Mouse (Mus musculus) intestine, embryonic 16.5 days (tissue): Measurements from ENCODE around the gene Smarcd1. TPM values are rescaled to one million over a fixed set of nuclear protein-coding genes. Genes with fewer than 3 reads are reported as not detected.
A peak's percentile ranks its signal among the peaks of the same experiment; 100 is the strongest.
"Not testable (repeated sequence)": the region's sequence is repeated elsewhere in the genome, so short reads cannot be mapped to it uniquely, and the experiment has no call there.

Experiments used
- ATAC-seq: fragments of 200-750 bp; cut with Nextera tagmentation; 2 replicates; pipeline ENCODE4 v1.8.0; 2017; ENCODE audit warnings: moderate TSS enrichment, moderate library complexity
- H3K27ac ChIP-seq: fragments of 300-500 bp; sonication (generic); 2 replicates; pipeline ENCODE4 v1.5.1; 2014; ENCODE audit warnings: mild to moderate bottlenecking, low read length
- H3K27me3 ChIP-seq: fragments of 300-500 bp; sonication (generic); replicated peaks from 2 replicates; pipeline ENCODE4 v1.6.1; 2014; ENCODE audit warnings: low read length, control low read depth, mixed read lengths; ENCODE audit not compliant: control insufficient read depth, insufficient read depth
- H3K36me3 ChIP-seq: fragments of 300-500 bp; sonication (generic); 2 replicates; pipeline ENCODE4 v1.6.1; 2014; ENCODE audit warnings: low read length, control low read depth; ENCODE audit not compliant: control insufficient read depth, insufficient read depth
- H3K4me1 ChIP-seq: fragments of 300-500 bp; sonication (generic); 2 replicates; pipeline ENCODE4 v1.6.1; 2014; ENCODE audit warnings: low read length, control low read depth, mixed read lengths; ENCODE audit not compliant: control insufficient read depth, insufficient read depth
- H3K4me2 ChIP-seq: fragments of 300-500 bp; sonication (generic); 2 replicates; pipeline ENCODE4 v1.6.1; 2014; ENCODE audit warnings: low read depth, low read length, control low read depth
- H3K4me3 ChIP-seq: fragments of 300-500 bp; sonication (generic); 2 replicates; pipeline ENCODE4 v1.5.1; 2014; ENCODE audit warnings: mild to moderate bottlenecking, low read length
- H3K9ac ChIP-seq: fragments of 300-500 bp; sonication (generic); 2 replicates; pipeline ENCODE4 v1.6.1; 2014; ENCODE audit warnings: low read depth, low read length
- H3K9me3 ChIP-seq: fragments of 300-500 bp; sonication (generic); 2 replicates; pipeline ENCODE4 v1.6.1; 2016; ENCODE audit warnings: low read length, control low read depth; ENCODE audit not compliant: control insufficient read depth
- WGBS: fragments of 180-500 bp; shearing (Covaris S2); extraction: QIAGEN DNeasy Blood & Tissue Kit; methylation state at CpG from one replicate; pipeline ENCODE4 v1.1.7; 2014; 5-methylcytosine and 5-hydroxymethylcytosine counted together
- polyA plus RNA-seq: library from polyadenylated mRNA; unstranded; fragments of >200 nt; fragmentation: Nextera tagmentation; extraction: Ambion mirVana; gene quantifications from 2 replicates; pipeline ENCODE4 v1.2.1, GENCODE M21; 2015

The Smarcd1 gene
- polyA plus RNA-seq, 1 experiment from 2014 or later: 19.3 TPM

GRCm38 (mm10) chr15:99699715-99700114 is 2.2 kb upstream of the Smarcd1 start:
- Histone ChIP-seq H3K9me3 (no peaks in the 10 kb centered on the region), H3K4me2 (peak overlapping the region; percentile 25; the same call in 1 of the 2 replicates), H3K4me3 (no peak overlapping the region), H3K36me3 (0 out of 2 replicates have a peak, but pooled peaks cover 2% of the 10 kb centered on the region), H3K27ac (peak overlapping the region; percentile 94), H3K9ac (no peak overlapping the region; the same call in 1 of the 2 replicates), H3K4me1 (peaks cover 38% of the 10 kb centered on the region), H3K27me3 (0 out of 2 replicates have a peak, but pooled peaks cover 7% of the 10 kb centered on the region)
- WGBS: 74% methylated on average over 10 of the region's 10 CpGs
- no peak for ATAC-seq

- WGBS: 69% methylated on average over 18 of the region's 18 CpGs
- H3K27ac ChIP-seq: peak overlapping the region; percentile 94
Measured at GRCm38 (mm10) chr15:99700219-99701106, 1.5 kb upstream of the Smarcd1 start.

GRCm38 (mm10) chr15:99701640-99701998 is 310 bp upstream of the Smarcd1 start:
- H3K4me2 ChIP-seq: peak overlapping the region; percentile 51
- 39% methylated on average over 16 of the region's 16 CpGs for WGBS
- H3K27ac ChIP-seq: peak overlapping the region; percentile 94
- not testable (repeated sequence) for H3K9me3 ChIP-seq, H3K27me3 ChIP-seq, ATAC-seq, H3K36me3 ChIP-seq
- peak overlapping the region; percentile 98 for H3K9ac ChIP-seq
- H3K4me3 ChIP-seq: peak overlapping the region; percentile 86
- peaks cover 41% of the 10 kb centered on the region for H3K4me1 ChIP-seq

More at GRCm38 (mm10) chr15:99700219-99701106, 1.5 kb upstream of the Smarcd1 start:
- peak overlapping the region; percentile 98 for H3K9ac ChIP-seq
- no peaks in the 10 kb centered on the region for H3K9me3 ChIP-seq
- H3K27me3 ChIP-seq: 0 out of 2 replicates have a peak, but pooled peaks cover 7% of the 10 kb centered on the region
- H3K4me1 ChIP-seq: peaks cover 41% of the 10 kb centered on the region
- 0 out of 2 replicates have a peak, but pooled peaks cover 2% of the 10 kb centered on the region for H3K36me3 ChIP-seq
- peak overlapping the region; percentile 86 for H3K4me3 ChIP-seq
- peak overlapping the region; percentile 51 for H3K4me2 ChIP-seq
- peak; percentile 85 for ATAC-seq

DNA sequence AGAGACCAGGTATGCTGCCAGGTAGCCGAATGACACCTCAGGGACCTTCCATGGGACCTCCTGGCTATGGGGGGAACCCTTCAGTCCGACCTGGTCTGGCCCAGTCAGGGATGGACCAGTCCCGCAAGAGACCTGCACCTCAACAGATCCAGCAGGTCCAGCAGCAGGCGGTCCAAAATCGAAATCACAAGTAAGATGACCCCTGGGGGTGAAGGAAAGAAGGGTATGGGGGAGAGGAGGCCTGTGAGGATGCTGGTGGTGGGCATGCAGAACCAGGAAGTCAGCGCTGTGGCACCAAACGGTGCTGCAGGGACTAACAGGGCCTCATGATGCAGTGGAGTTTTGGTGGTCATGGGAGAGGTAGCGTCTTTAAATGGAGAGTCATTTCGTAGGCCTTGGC is 1.2 kb downstream of the Smarcd1 start:
- H3K36me3 ChIP-seq: peaks cover 12% of the 10 kb centered on the region
- peak overlapping the region; percentile 98 for H3K9ac ChIP-seq
- WGBS: 68% methylated on average over 9 of the region's 9 CpGs
- no peak for ATAC-seq
- peak overlapping the region; percentile 86 for H3K4me3 ChIP-seq
- H3K4me2 ChIP-seq: peak overlapping the region; percentile 62
- no peaks in the 10 kb centered on the region for H3K9me3 ChIP-seq
- peaks cover 41% of the 10 kb centered on the region for H3K4me1 ChIP-seq
- 0 out of 2 replicates have a peak overlapping the region, but pooled peaks have one; percentile 97 for H3K27ac ChIP-seq
- no peaks in the 10 kb centered on the region for H3K27me3 ChIP-seq

DNA sequence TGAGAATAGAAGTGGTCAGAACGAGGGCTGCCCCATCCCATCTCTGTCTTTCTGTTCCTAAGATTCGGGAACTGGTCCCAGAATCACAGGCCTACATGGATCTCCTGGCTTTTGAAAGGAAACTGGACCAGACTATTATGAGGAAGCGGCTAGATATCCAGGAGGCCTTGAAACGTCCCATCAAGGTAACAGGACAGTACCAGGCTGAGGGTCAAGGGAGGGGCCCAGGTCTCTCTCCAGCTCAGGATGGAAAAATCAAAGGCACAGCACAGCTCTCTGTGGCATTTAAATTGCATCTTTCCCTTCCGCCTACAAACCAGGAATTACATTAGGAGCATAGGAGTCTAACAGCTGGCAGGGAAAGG is 1.7 kb downstream of the Smarcd1 start:
- WGBS: 64% methylated on average over 5 of the region's 5 CpGs
- Histone ChIP-seq H3K27ac (peak overlapping the region; percentile 73), H3K4me2 (peak overlapping the region; percentile 35; the same call in 1 of the 2 replicates), H3K36me3 (peaks cover 16% of the 10 kb centered on the region), H3K4me1 (peaks cover 39% of the 10 kb centered on the region), H3K4me3 (no peak overlapping the region), H3K27me3 (no peaks in the 10 kb centered on the region), H3K9ac (peak overlapping the region; percentile 98; the same call in 1 of the 2 replicates), H3K9me3 (no peaks in the 10 kb centered on the region)
- no peak for ATAC-seq

DNA sequence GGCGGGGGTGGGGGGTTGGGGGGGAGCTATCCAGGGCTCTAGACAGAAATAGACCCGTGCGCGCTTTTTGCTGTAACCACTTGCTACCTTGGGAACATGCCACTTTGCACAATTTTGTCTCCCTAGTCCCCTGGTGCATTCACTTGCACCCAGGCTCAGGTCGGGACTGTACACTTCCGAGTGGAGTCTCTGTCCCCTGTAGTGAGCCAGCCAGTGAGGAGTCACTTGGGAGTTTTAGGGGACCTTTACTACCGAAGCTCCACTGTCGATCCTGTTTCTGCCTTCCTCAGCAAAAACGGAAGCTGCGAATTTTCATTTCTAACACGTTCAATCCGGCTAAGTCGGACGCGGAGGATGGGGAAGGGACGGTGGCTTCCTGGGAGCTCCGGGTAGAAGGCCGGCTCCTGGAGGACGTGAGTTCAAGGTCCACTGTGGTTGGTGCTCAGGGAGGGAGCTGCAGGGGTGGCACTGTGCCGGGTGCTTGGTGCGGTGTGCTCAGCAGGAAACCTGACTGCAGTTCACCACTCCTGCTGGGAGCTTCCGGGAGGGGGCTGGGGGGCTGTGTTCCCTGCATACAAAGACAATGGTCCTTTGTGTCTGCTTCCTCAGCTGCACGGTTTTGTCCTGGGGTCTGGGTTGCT is 2.2 kb downstream of the Smarcd1 start:
- Histone ChIP-seq H3K27me3 (no peaks in the 10 kb centered on the region), H3K4me3 (peak overlapping the region; percentile 15), H3K27ac (peak overlapping the region; percentile 73), H3K9me3 (no peaks in the 10 kb centered on the region), H3K4me2 (peak overlapping the region; percentile 35), H3K36me3 (peaks cover 16% of the 10 kb centered on the region), H3K4me1 (peaks cover 35% of the 10 kb centered on the region), H3K9ac (peak overlapping the region; percentile 49)
- no peak for ATAC-seq
- 46% methylated on average over 23 of the region's 23 CpGs for WGBS

DNA sequence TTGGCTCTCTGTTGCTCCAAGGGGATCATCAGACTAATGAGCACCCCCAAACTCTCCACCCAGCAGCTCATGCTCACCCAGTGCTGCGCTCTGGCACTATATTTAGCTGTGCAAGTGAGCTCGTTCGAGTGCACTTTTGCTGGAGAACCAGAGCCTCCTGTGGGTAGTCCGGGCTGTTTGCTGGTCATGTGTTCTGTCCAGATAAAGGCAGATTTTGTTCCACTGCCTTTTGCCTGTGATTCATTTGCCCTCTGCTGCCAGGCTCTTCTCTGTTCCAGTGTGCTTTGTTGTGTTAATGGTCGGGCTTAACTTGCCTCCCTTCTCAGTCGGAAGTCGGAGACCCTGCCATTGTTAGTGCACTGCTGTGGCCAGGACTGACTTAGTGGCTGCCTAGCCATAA is 3.0 kb downstream of the Smarcd1 start:
- no peak for ATAC-seq
- no peaks in the 10 kb centered on the region for H3K27me3 ChIP-seq
- no peak overlapping the region for H3K4me3 ChIP-seq
- peaks cover 18% of the 10 kb centered on the region for H3K36me3 ChIP-seq
- 63% methylated on average over 7 of the region's 7 CpGs for WGBS
- H3K4me2 ChIP-seq: 0 out of 2 replicates have a peak overlapping the region, but pooled peaks have one; percentile 35
- peak overlapping the region; percentile 49; the same call in 1 of the 2 replicates for H3K9ac ChIP-seq
- H3K27ac ChIP-seq: peak overlapping the region; percentile 73
- H3K9me3 ChIP-seq: no peaks in the 10 kb centered on the region
- H3K4me1 ChIP-seq: peaks cover 35% of the 10 kb centered on the region

- WGBS: 65% methylated on average over 11 of the region's 11 CpGs
- no peak for ATAC-seq
- H3K36me3 ChIP-seq: peaks cover 18% of the 10 kb centered on the region
Measured at GRCm38 (mm10) chr15:99705440-99706048, 3.6 kb downstream of the Smarcd1 start, which contains the start of gene Gm17349. Gene Gm17349, minus strand, starts transcription at chr15:99705490.

GRCm38 (mm10) chr15:99708176-99708575 is 6.2 kb downstream of the Smarcd1 start:
- Histone ChIP-seq H3K4me2 (no peak overlapping the region), H3K4me3 (no peak overlapping the region), H3K9ac (no peak overlapping the region), H3K27ac (no peak overlapping the region), H3K4me1 (peaks cover 22% of the 10 kb centered on the region), H3K27me3 (no peaks in the 10 kb centered on the region), H3K9me3 (no peaks in the 10 kb centered on the region), H3K36me3 (peaks cover 30% of the 10 kb centered on the region)
- 94% methylated on average over 13 of the region's 13 CpGs for WGBS
- ATAC-seq: no peak

More at GRCm38 (mm10) chr15:99705440-99706048, 3.6 kb downstream of the Smarcd1 start, which contains the start of gene Gm17349:
- Histone ChIP-seq H3K27ac (peak within 1 kb of the TSS; percentile 73), H3K4me1 (peaks cover 33% of the 10 kb centered on the region), H3K27me3 (no peaks in the 10 kb centered on the region), H3K9ac (peak within 1 kb of the TSS; percentile 49), H3K4me3 (peak within 1 kb of the TSS; percentile 15), H3K4me2 (peak within 1 kb of the TSS; percentile 35), H3K9me3 (no peaks in the 10 kb centered on the region)
